Mouse (Mus musculus) C2C12 (cell line): ENCODE data around the gene Oxt. TPM values are rescaled to one million over a fixed set of nuclear protein-coding genes. Genes with fewer than 3 reads are reported as not detected.

Experiments
- H3K27me3 ChIP-seq: one replicate; pipeline ENCODE4 v1.6.1; 2011; ENCODE audit not compliant: control insufficient read depth, insufficient read depth, insufficient read length
- H3K36me3 ChIP-seq: one replicate; pipeline ENCODE4 v1.6.1; 2011; ENCODE audit not compliant: control insufficient read depth, insufficient read depth
- H3K4me3 ChIP-seq: one replicate; pipeline ENCODE4 v1.5.1; 2011; ENCODE audit warnings: mild to moderate bottlenecking, control low read depth; ENCODE audit not compliant: poor library complexity, insufficient read depth, severe bottlenecking
- H3K79me2 ChIP-seq: one replicate; pipeline ENCODE4 v1.6.1; 2011; ENCODE audit not compliant: control insufficient read depth, insufficient read depth
- H3K79me3 ChIP-seq: one replicate; pipeline ENCODE4 v1.6.1; 2011; ENCODE audit warnings: low read depth, control low read depth
- H3ac ChIP-seq: one replicate; pipeline ENCODE3; 2011; ENCODE audit warnings: low read depth; ENCODE audit not compliant: control insufficient read depth, insufficient read length
- CEBPB ChIP-seq: IDR thresholded peaks from one replicate; pipeline ENCODE4 v1.6.1; 2011; ENCODE audit warnings: low read depth, mild to moderate bottlenecking, control low read depth, moderate library complexity
- CTCF ChIP-seq: IDR thresholded peaks from one replicate; pipeline ENCODE4 v1.5.1; 2011; ENCODE audit not compliant: control insufficient read depth, insufficient read depth, insufficient read length
- FOSL1 ChIP-seq: IDR thresholded peaks from one replicate; pipeline ENCODE4 v1.8.0; 2011; ENCODE audit warnings: mild to moderate bottlenecking, low read length; ENCODE audit not compliant: poor library complexity, insufficient read depth, severe bottlenecking
- MAX ChIP-seq: IDR thresholded peaks from one replicate; pipeline ENCODE4 v1.6.1; 2011; ENCODE audit warnings: mild to moderate bottlenecking, control low read depth
- MYOD1 ChIP-seq: IDR thresholded peaks from one replicate; pipeline ENCODE4 v1.6.1; 2011; ENCODE audit warnings: low read depth; ENCODE audit not compliant: control insufficient read depth, insufficient read length
- MYOG ChIP-seq: IDR thresholded peaks from one replicate; pipeline ENCODE4 v1.6.1; 2011; ENCODE audit not compliant: control insufficient read depth, insufficient read length; ENCODE audit errors: extremely low read depth
- USF1 ChIP-seq: IDR thresholded peaks from one replicate; pipeline ENCODE4 v1.6.1; 2011; ENCODE audit warnings: low read depth, mild to moderate bottlenecking, control low read depth, moderate library complexity
- polyA plus RNA-seq: library from polyadenylated mRNA; unstranded; fragments of >200 nt; fragmentation: generic; extraction: Trizol; gene quantifications from one replicate; pipeline ENCODE4 v1.2.1, GENCODE M21; 2012; ENCODE audit warnings: missing spikeins

Oxt gene
- polyA plus RNA-seq, 1 experiment = not detected

DNA sequence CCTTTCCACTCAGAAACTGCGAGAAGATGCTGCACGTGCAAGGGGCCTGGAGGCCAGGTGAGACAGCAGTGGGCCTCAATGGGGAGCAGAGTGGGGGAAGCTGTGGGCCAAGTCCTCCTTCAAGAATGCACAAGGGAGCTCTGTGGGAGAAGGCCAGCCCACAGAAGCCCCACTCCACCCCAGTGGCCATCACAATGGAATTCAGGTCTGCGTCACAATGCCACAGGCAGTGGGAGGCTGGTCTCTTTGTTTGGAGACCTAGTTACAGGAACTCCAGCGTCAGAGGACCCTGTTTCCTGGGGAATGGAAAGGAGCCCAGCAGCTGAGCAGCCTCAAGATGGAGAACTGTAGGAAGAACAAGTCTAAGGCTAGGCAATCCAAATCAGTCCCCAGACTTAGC, 13.2 kb downstream of the Oxt start:
- Histone ChIP-seq H3K36me3 (peaks cover 20% of the 10 kb centered on the region), H3K79me3 (no peaks in the 10 kb centered on the region), H3K4me3 (no peak overlapping the region), H3K27me3 (no peaks in the 10 kb centered on the region), H3ac (no peak overlapping the region), H3K79me2 (no peaks in the 10 kb centered on the region)
- no peak for TF ChIP-seq MYOD1
- no peak for TF ChIP-seq MYOG
- TF ChIP-seq MAX = no peak

DNA sequence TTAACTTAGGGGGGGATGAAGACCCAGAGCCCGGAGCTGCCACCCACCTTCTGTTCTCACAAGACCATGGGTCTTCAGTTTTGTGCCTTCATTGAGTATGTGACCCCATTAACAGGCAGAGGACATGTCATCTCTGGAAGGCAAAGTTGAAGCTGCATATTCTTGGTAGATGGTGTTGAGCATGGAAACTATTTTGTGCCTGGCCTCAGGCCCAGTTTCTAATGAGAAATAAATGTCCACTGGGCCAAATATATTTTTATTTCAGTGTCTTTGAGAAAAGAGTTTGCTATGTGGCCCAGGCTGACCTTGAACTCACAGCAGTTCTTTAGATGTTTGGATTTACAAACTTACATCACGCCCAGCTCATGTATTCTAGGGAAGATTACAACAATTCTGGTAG, 13.8 kb downstream of the Oxt start:
- no peaks in the 10 kb centered on the region for H3K27me3 ChIP-seq
- no peaks in the 10 kb centered on the region for H3K79me2 ChIP-seq
- peaks cover 20% of the 10 kb centered on the region for H3K36me3 ChIP-seq
- H3K79me3 ChIP-seq = no peaks in the 10 kb centered on the region
- H3K4me3 ChIP-seq = no peak overlapping the region
- TF ChIP-seq MYOD1 = no peak
- TF ChIP-seq CTCF = no peak
- no peak for TF ChIP-seq FOSL1
- no peak for TF ChIP-seq MAX
- no peak overlapping the region for H3ac ChIP-seq

DNA sequence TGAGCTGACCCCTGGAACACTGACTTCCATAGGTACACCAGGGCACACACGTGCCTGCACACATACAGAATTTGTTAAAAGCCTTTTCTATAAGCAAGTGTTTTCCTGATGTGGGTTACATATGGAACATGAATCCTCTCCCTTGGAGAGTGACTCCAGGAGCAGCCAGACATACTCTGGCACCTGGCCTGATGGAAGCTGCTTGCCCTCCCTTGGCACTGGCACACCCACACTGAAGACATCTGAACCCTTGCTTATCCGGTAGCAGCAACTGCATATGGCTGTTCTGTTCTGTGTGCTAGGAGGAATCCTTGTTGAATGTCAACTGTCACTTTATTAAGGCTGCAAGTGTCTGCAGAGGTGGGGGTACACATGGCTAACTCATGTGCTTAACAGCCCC, 15.0 kb downstream of the Oxt start:
- H3K36me3 ChIP-seq = peaks cover 27% of the 10 kb centered on the region
- H3ac ChIP-seq = no peak overlapping the region
- no peaks in the 10 kb centered on the region for H3K27me3 ChIP-seq
- no peaks in the 10 kb centered on the region for H3K79me3 ChIP-seq
- no peaks in the 10 kb centered on the region for H3K79me2 ChIP-seq
- H3K4me3 ChIP-seq = no peak overlapping the region
- TF ChIP-seq FOSL1 (no peak), USF1 (no peak), CTCF (no peak), MAX (no peak)

DNA sequence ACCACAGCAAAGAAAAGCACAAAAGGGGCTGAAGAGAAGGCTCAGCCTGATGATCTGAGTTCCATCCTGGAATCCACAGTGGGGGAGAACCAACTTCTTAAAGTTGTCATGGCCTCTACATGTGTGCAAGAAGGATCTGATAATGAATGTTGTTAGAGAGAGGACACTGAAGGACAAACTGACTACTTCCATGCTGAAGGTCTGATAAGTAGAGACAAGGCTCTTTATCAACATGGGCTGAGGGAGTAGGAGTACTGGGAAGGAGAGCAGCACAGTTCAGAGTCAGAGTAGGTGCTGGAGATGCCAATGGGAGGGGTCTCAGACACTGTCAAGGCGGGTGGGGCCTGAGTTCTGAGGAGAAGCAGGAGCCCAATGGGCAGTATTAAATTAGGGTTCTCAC, 19.6 kb downstream of the Oxt start:
- Histone ChIP-seq H3K79me2 (no peaks in the 10 kb centered on the region), H3K79me3 (no peaks in the 10 kb centered on the region), H3K4me3 (no peak overlapping the region), H3K27me3 (no peaks in the 10 kb centered on the region), H3K36me3 (peaks cover 43% of the 10 kb centered on the region), H3ac (no peak overlapping the region)
- no peak for TF ChIP-seq FOSL1
- TF ChIP-seq MYOD1 = no peak
- no peak for TF ChIP-seq CEBPB
- TF ChIP-seq MYOG = no peak
- TF ChIP-seq USF1 = no peak
- no peak for TF ChIP-seq MAX
- no peak for TF ChIP-seq CTCF

DNA sequence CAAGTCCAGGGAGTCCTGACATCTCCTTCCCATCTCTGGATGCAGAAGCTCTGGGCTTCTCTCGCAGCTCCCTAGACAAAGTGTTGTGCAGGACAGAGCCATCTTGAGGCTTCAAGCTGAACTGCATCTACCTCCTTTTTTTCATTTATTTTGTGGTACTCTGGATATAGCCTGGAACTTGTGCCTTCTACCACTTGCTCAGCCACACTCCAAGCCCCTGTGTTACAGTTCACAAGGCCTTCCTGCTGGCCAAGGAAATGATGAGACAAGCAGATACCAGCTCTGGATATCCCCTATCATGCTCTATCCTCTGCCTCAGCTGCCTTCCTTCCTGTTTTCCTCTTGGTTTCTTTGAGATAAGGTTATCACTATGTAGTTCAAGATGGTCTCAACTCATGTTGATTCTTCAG, 21.6 kb downstream of the Oxt start:
- TF ChIP-seq MYOG (no peak), CTCF (no peak), FOSL1 (no peak), USF1 (no peak), CEBPB (no peak), MAX (no peak), MYOD1 (no peak)
- peaks cover 50% of the 10 kb centered on the region for H3K36me3 ChIP-seq

DNA sequence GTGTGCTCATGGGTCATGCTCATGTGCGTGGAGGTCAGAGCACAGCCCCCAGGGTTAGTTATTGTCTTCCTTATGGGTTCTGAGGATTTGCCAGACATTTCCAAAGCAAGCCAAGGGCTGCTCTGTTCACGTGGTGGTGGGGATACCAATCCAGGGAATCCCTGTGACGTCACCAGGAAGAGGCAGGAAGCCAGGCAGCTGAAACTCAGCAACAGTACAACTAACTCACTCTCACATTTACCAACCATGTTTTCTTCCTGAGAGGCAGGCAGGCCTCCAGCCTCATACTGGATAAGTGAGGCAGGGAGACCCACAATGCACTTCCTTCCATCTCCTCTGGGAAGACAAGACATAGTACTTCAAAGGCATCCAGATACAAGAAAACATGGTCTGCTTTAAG, 22.4 kb downstream of the Oxt start:
- Histone ChIP-seq H3K79me3 (no peaks in the 10 kb centered on the region), H3K4me3 (no peak overlapping the region), H3ac (no peak overlapping the region), H3K79me2 (no peaks in the 10 kb centered on the region), H3K27me3 (no peaks in the 10 kb centered on the region), H3K36me3 (peaks cover 57% of the 10 kb centered on the region)
- TF ChIP-seq MYOG = no peak
- no peak for TF ChIP-seq MYOD1
- TF ChIP-seq USF1 = no peak
- no peak for TF ChIP-seq CEBPB
- TF ChIP-seq FOSL1 = no peak
- TF ChIP-seq CTCF = no peak
- TF ChIP-seq MAX = no peak

More for the DNA sequence above, 21.6 kb downstream of the Oxt start:
- no peak overlapping the region for H3ac ChIP-seq
- no peaks in the 10 kb centered on the region for H3K27me3 ChIP-seq
- no peaks in the 10 kb centered on the region for H3K79me2 ChIP-seq
- no peak overlapping the region for H3K4me3 ChIP-seq
- no peaks in the 10 kb centered on the region for H3K79me3 ChIP-seq
